Mouse (Mus musculus): ENCODE measurements around the gene Dhcr24. TPM values are rescaled to one million over a fixed set of nuclear protein-coding genes. Genes with fewer than 3 reads are reported as not detected.
A peak's percentile ranks its signal among the peaks of the same experiment; 100 is the strongest.

The Dhcr24 gene
- polyA plus RNA-seq, 1 experiment from 2014 or later, result 6.7 TPM

- no peak overlapping the region for H3K4me2 ChIP-seq (replicated peaks)
- H3K27me3 ChIP-seq, result peaks cover 26% of the 10 kb centered on the region
- H3K4me3 ChIP-seq, result no peak overlapping the region
- H3K9ac ChIP-seq (replicated peaks), result no peak overlapping the region
- peaks cover 15% of the 10 kb centered on the region for H3K4me1 ChIP-seq
- ATAC-seq (ENCODE audit: low FRiP score, low read depth), result peak; percentile 47
- no peaks in the 10 kb centered on the region for H3K9me3 ChIP-seq
- 41% methylated on average over 7 of the region's 7 CpGs for WGBS
- no peaks in the 10 kb centered on the region for H3K36me3 ChIP-seq
- no peak overlapping the region for H3K27ac ChIP-seq (replicated peaks)
These were observed 53.5 kb downstream of the Dhcr24 start for GRCm38 (mm10) chr4:106614180-106614797.

- Histone ChIP-seq H3K4me3 (no peak overlapping the region), H3K27ac (replicated peaks) (no peak overlapping the region), H3K4me1 (peaks cover 15% of the 10 kb centered on the region), H3K4me2 (replicated peaks) (no peak overlapping the region), H3K27me3 (peaks cover 29% of the 10 kb centered on the region), H3K9me3 (no peaks in the 10 kb centered on the region), H3K9ac (replicated peaks) (no peak overlapping the region), H3K36me3 (no peaks in the 10 kb centered on the region)
- 84% methylated on average over 9 of the region's 9 CpGs for WGBS
- no peak for ATAC-seq (ENCODE audit: low FRiP score, low read depth)
These were observed 54.0 kb downstream of the Dhcr24 start for GRCm38 (mm10) chr4:106614881-106615280.

- 74% methylated on average over 12 of the region's 12 CpGs for WGBS
- no peak overlapping the region for H3K9ac ChIP-seq (replicated peaks)
- no peaks in the 10 kb centered on the region for H3K36me3 ChIP-seq
- ATAC-seq (ENCODE audit: low FRiP score, low read depth), result no peak
- peaks cover 30% of the 10 kb centered on the region for H3K27me3 ChIP-seq
- H3K27ac ChIP-seq (replicated peaks), result no peak overlapping the region
- H3K4me3 ChIP-seq, result no peak overlapping the region
- no peaks in the 10 kb centered on the region for H3K9me3 ChIP-seq
- no peak overlapping the region for H3K4me2 ChIP-seq (replicated peaks)
- H3K4me1 ChIP-seq, result peaks cover 15% of the 10 kb centered on the region
These were observed 54.8 kb downstream of the Dhcr24 start for GRCm38 (mm10) chr4:106615637-106616036.

- Histone ChIP-seq H3K4me3 (peak within 1 kb of the TSS; percentile 21), H3K27me3 (peaks cover 37% of the 10 kb centered on the region), H3K9ac (replicated peaks) (peak within 1 kb of the TSS; percentile 28), H3K4me2 (replicated peaks) (peak within 1 kb of the TSS; percentile 50), H3K9me3 (no peaks in the 10 kb centered on the region), H3K36me3 (no peaks in the 10 kb centered on the region), H3K4me1 (peaks cover 15% of the 10 kb centered on the region), H3K27ac (replicated peaks) (no peak within 1 kb of the TSS)
- WGBS, result 2% methylated on average over 19 of the region's 19 CpGs
- ATAC-seq (ENCODE audit: low FRiP score, low read depth), result no peak
These were observed 56.2 kb downstream of the Dhcr24 start, which contains the start of gene Lexm for GRCm38 (mm10) chr4:106617056-106617455. Lexm (minus strand) TSS chr4:106617241.

- Histone ChIP-seq H3K27me3 (peaks cover 55% of the 10 kb centered on the region), H3K4me3 (no peak overlapping the region), H3K9me3 (no peaks in the 10 kb centered on the region), H3K9ac (replicated peaks) (no peak overlapping the region), H3K4me1 (peaks cover 15% of the 10 kb centered on the region), H3K36me3 (no peaks in the 10 kb centered on the region), H3K4me2 (replicated peaks) (no peak overlapping the region), H3K27ac (replicated peaks) (no peak overlapping the region)
- no peak for ATAC-seq (ENCODE audit: low FRiP score, low read depth)
- WGBS, result 84% methylated on average over 4 of the region's 4 CpGs
These were observed 58.1 kb downstream of the Dhcr24 start for GRCm38 (mm10) chr4:106618898-106619297.

- H3K9ac ChIP-seq (replicated peaks), result no peak overlapping the region
- no peak overlapping the region for H3K27ac ChIP-seq (replicated peaks)
- H3K27me3 ChIP-seq, result peaks cover 62% of the 10 kb centered on the region
- no peak for ATAC-seq (ENCODE audit: low FRiP score, low read depth)
- peaks cover 9% of the 10 kb centered on the region for H3K4me1 ChIP-seq
- H3K36me3 ChIP-seq, result no peaks in the 10 kb centered on the region
- WGBS, result 69% methylated on average over 3 of the region's 3 CpGs
- no peak overlapping the region for H3K4me3 ChIP-seq
- no peaks in the 10 kb centered on the region for H3K9me3 ChIP-seq
- no peak overlapping the region for H3K4me2 ChIP-seq (replicated peaks)
These were observed 60.6 kb downstream of the Dhcr24 start for GRCm38 (mm10) chr4:106621428-106621827.

GRCm38 (mm10) chr4:106622030-106622493 is 61.2 kb downstream of the Dhcr24 start, which contains the start of gene Ttc22:
Ttc22 (plus strand) TSS chr4:106622432.
- Histone ChIP-seq H3K9me3 (no peaks in the 10 kb centered on the region), H3K4me3 (no peak within 1 kb of the TSS), H3K9ac (replicated peaks) (no peak within 1 kb of the TSS), H3K27ac (replicated peaks) (no peak within 1 kb of the TSS), H3K4me2 (replicated peaks) (no peak within 1 kb of the TSS), H3K4me1 (peaks cover 6% of the 10 kb centered on the region), H3K27me3 (peaks cover 58% of the 10 kb centered on the region), H3K36me3 (no peaks in the 10 kb centered on the region)
- WGBS, result 30% methylated on average over 16 of the region's 16 CpGs
- no peak for ATAC-seq (ENCODE audit: low FRiP score, low read depth)

- Histone ChIP-seq H3K27ac (replicated peaks) (no peak overlapping the region), H3K4me1 (no peaks in the 10 kb centered on the region), H3K27me3 (peaks cover 57% of the 10 kb centered on the region), H3K36me3 (no peaks in the 10 kb centered on the region), H3K4me2 (replicated peaks) (no peak overlapping the region), H3K4me3 (no peak overlapping the region), H3K9ac (replicated peaks) (no peak overlapping the region), H3K9me3 (no peaks in the 10 kb centered on the region)
- 29% methylated on average over 28 of the region's 28 CpGs for WGBS
- ATAC-seq (ENCODE audit: low FRiP score, low read depth), result no peak
These were observed 61.9 kb downstream of the Dhcr24 start for GRCm38 (mm10) chr4:106622712-106623111.

- Histone ChIP-seq H3K27ac (replicated peaks) (no peak overlapping the region), H3K4me3 (no peak overlapping the region), H3K9me3 (no peaks in the 10 kb centered on the region), H3K4me2 (replicated peaks) (no peak overlapping the region), H3K9ac (replicated peaks) (no peak overlapping the region), H3K27me3 (peaks cover 60% of the 10 kb centered on the region), H3K4me1 (no peaks in the 10 kb centered on the region), H3K36me3 (no peaks in the 10 kb centered on the region)
- ATAC-seq (ENCODE audit: low FRiP score, low read depth), result no peak
- 88% methylated on average over 10 of the region's 10 CpGs for WGBS
These were observed 63.4 kb downstream of the Dhcr24 start for GRCm38 (mm10) chr4:106624271-106624670.

- ATAC-seq (ENCODE audit: low FRiP score, low read depth), result no peak
- Histone ChIP-seq H3K4me3 (no peak overlapping the region), H3K36me3 (no peaks in the 10 kb centered on the region), H3K4me1 (peaks cover 7% of the 10 kb centered on the region), H3K9me3 (no peaks in the 10 kb centered on the region), H3K27me3 (peaks cover 49% of the 10 kb centered on the region), H3K4me2 (replicated peaks) (no peak overlapping the region), H3K9ac (replicated peaks) (no peak overlapping the region), H3K27ac (replicated peaks) (no peak overlapping the region)
- WGBS, result 75% methylated on average over 5 of the region's 5 CpGs
These were observed 67.0 kb downstream of the Dhcr24 start for GRCm38 (mm10) chr4:106627809-106628208.

GRCm38 (mm10) chr4:106628650-106629360 is 68.0 kb downstream of the Dhcr24 start:
- Histone ChIP-seq H3K4me3 (no peak overlapping the region), H3K36me3 (no peaks in the 10 kb centered on the region)
- WGBS, result 66% methylated on average over 9 of the region's 9 CpGs

GRCm38 (mm10) chr4:106629374-106629773 is 68.5 kb downstream of the Dhcr24 start:
- H3K27me3 ChIP-seq, result peaks cover 34% of the 10 kb centered on the region
- peaks cover 7% of the 10 kb centered on the region for H3K4me1 ChIP-seq
- no peak overlapping the region for H3K9ac ChIP-seq (replicated peaks)
- no peaks in the 10 kb centered on the region for H3K9me3 ChIP-seq
- no peak overlapping the region for H3K4me3 ChIP-seq
- H3K27ac ChIP-seq (replicated peaks), result no peak overlapping the region
- H3K36me3 ChIP-seq, result no peaks in the 10 kb centered on the region
- H3K4me2 ChIP-seq (replicated peaks), result no peak overlapping the region
- no peak for ATAC-seq (ENCODE audit: low FRiP score, low read depth)
- WGBS, result 79% methylated on average over 5 of the region's 5 CpGs

More at GRCm38 (mm10) chr4:106628650-106629360, 68.0 kb downstream of the Dhcr24 start:
- H3K9me3 ChIP-seq, result no peaks in the 10 kb centered on the region
- peaks cover 7% of the 10 kb centered on the region for H3K4me1 ChIP-seq
- H3K27ac ChIP-seq (replicated peaks), result no peak overlapping the region
- H3K9ac ChIP-seq (replicated peaks), result no peak overlapping the region
- peaks cover 39% of the 10 kb centered on the region for H3K27me3 ChIP-seq
- ATAC-seq (ENCODE audit: low FRiP score, low read depth), result no peak
- no peak overlapping the region for H3K4me2 ChIP-seq (replicated peaks)
